24 mouse cellular contexts compared by ENCODE assay signal in genomic region chr5:30751071-30751470, GRCm38 (mm10). TPM values are rescaled to one million over a fixed set of nuclear protein-coding genes. Genes with fewer than 3 reads are reported as not detected.
A peak's percentile ranks its signal among the peaks of the same experiment; 100 is the strongest.
DNase-seq lines count a peak whose midpoint lies in the region; ATAC-seq lines count a peak whose summit lies in the region.
"Had no signal": no experiment of that assay in that cellular context is flagged by ENCODE, and none has a peak within 500 bp of the region (broad histone marks: within the 10 kb centered on the region; RNA-seq: fewer than 3 reads in every experiment).

No protein-coding gene starts in this region.

- no peak overlapping the region for H3K4me2 ChIP-seq in forebrain, embryonic 14.5 days (ENCODE audit: low read length)
- H3K4me2 ChIP-seq in forebrain, embryonic 12.5 days: no peak overlapping the region
- H3K4me2 ChIP-seq: embryonic facial prominence, embryonic 12.5 days; heart, embryonic 15.5 days; hindbrain, embryonic 15.5 days; intestine, embryonic 15.5 days had no signal

- peaks cover 87% of the 10 kb centered on the region for H3K36me3 ChIP-seq in forebrain, embryonic 14.5 days (ENCODE audit: control insufficient read depth, insufficient read depth, low read length)
- H3K36me3 ChIP-seq in forebrain, embryonic 12.5 days (replicated peaks): peaks cover 90% of the 10 kb centered on the region
- H3K36me3 ChIP-seq: embryonic facial prominence, embryonic 12.5 days; heart, embryonic 15.5 days; intestine, embryonic 15.5 days had no signal

- intact Hi-C loops in left cerebral cortex, postnatal 4 days (cut with DNase I): no loop called here

- no peaks in the 10 kb centered on the region for H3K27me3 ChIP-seq in forebrain, embryonic 14.5 days (replicated peaks; ENCODE audit: control insufficient read depth, insufficient read depth, low read length)
- H3K27me3 ChIP-seq in forebrain, embryonic 12.5 days: no peaks in the 10 kb centered on the region
- H3K27me3 ChIP-seq: embryonic facial prominence, embryonic 12.5 days; heart, embryonic 15.5 days; hindbrain, embryonic 15.5 days; intestine, embryonic 15.5 days had no signal

- no peaks in the 10 kb centered on the region for H3K9me3 ChIP-seq in forebrain, embryonic 14.5 days (replicated peaks; ENCODE audit: control insufficient read depth, low read length)
- H3K9me3 ChIP-seq in forebrain, embryonic 12.5 days: no peaks in the 10 kb centered on the region
- H3K9me3 ChIP-seq: embryonic facial prominence, embryonic 12.5 days; heart, embryonic 15.5 days; hindbrain, embryonic 15.5 days; intestine, embryonic 15.5 days had no signal

- ATAC-seq in forebrain, embryonic 14.5 days: peak; percentile 15; the same call in 1 of the 2 replicates
- ATAC-seq in forebrain, embryonic 12.5 days (ENCODE audit: low FRiP score): no peak
- ATAC-seq: intestine, embryonic 15.5 days; liver, postnatal 0 days; lung, postnatal 0 days; midbrain, embryonic 16.5 days had no signal

- H3K4me3 ChIP-seq in forebrain, embryonic 14.5 days (ENCODE audit: low read depth, low read length): no peak overlapping the region
- no peak overlapping the region for H3K4me3 ChIP-seq in forebrain, embryonic 12.5 days (replicated peaks)
- H3K4me3 ChIP-seq: embryonic facial prominence, embryonic 12.5 days; erythroblast, embryonic 14.5 days; heart, embryonic 15.5 days; hindbrain, embryonic 15.5 days; intestine, embryonic 15.5 days had no signal

- peak; percentile 38 for DNase-seq in forebrain, embryonic 14.5 days (ENCODE audit: low spot score)
- DNase-seq in left cerebral cortex, postnatal 4 days: peak; percentile 58
- no peak for DNase-seq in left cerebral cortex, adult 8-10 months (ENCODE audit: low spot score in 2 of 2)
- DNase-seq in gastrocnemius, adult 8-10 months (ENCODE audit: low spot score in 2 of 2): peak; percentile 12 to 40
- peak; percentile 32 for DNase-seq in skeletal muscle tissue, adult 2 months (ENCODE audit: low read depth, low spot score)
- DNase-seq in ovary, adult 18-20 months (ENCODE audit: low spot score): no peak
- DNase-seq: adrenal gland, postnatal 25 days; cerebellum, adult 8-10 months; heart, postnatal 4 days; kidney, adult 9 months; kidney, postnatal 14 days; liver; liver, postnatal 0 days; spleen, adult 18-20 months had no signal

- 67% methylated on average over 5 of the region's 5 CpGs for WGBS in forebrain, embryonic 14.5 days
- WGBS in forebrain, embryonic 12.5 days: 88% methylated on average over 5 of the region's 5 CpGs

- no peak overlapping the region for H3K27ac ChIP-seq in forebrain, embryonic 14.5 days (ENCODE audit: low read depth, low read length)
- H3K27ac ChIP-seq in forebrain, embryonic 12.5 days: no peak overlapping the region
- H3K27ac ChIP-seq: embryonic facial prominence, embryonic 12.5 days; heart, embryonic 15.5 days; hindbrain, embryonic 15.5 days; intestine, embryonic 15.5 days; macrophage had no signal

- H3K4me1 ChIP-seq in forebrain, embryonic 14.5 days (ENCODE audit: control insufficient read depth, insufficient read depth, low read length): peaks cover 13% of the 10 kb centered on the region
- peaks cover 8% of the 10 kb centered on the region for H3K4me1 ChIP-seq in forebrain, embryonic 12.5 days
- H3K4me1 ChIP-seq: embryonic facial prominence, embryonic 12.5 days; intestine, embryonic 15.5 days had no signal

- no peak overlapping the region for H3K9ac ChIP-seq in forebrain, embryonic 14.5 days (ENCODE audit: low read length)
- no peak overlapping the region for H3K9ac ChIP-seq in forebrain, embryonic 12.5 days
- H3K9ac ChIP-seq: embryonic facial prominence, embryonic 12.5 days; heart, embryonic 15.5 days; hindbrain, embryonic 15.5 days; intestine, embryonic 15.5 days; liver, postnatal 0 days had no signal

RNA-seq across cellular contexts. Expression of gene Dpysl5, which starts 39.7 kb away (rescaled TPM):
- 152 and 207 TPM in 2 replicates for polyA plus RNA-seq in forebrain, embryonic 14.5 days (2014; fragmentation: Nextera tagmentation; extraction: Ambion mirVana)
- polyA plus RNA-seq in forebrain, embryonic 12.5 days (2016; fragmentation: Nextera tagmentation; extraction: Ambion mirVana): 109 and 134 TPM in 2 replicates
- total RNA-seq in left cerebral cortex, postnatal 4 days (2021): 100 to 1,000 TPM; 797 to 798 TPM
- total RNA-seq in left cerebral cortex, adult 8-10 months (2022): 10 to 100 TPM; 21.3 to 28.0 (median 27.4) TPM
- total RNA-seq in gastrocnemius, adult 8-10 months (2022): 1 to 10 TPM in 3 of 4 experiments, under 1 TPM in 1; 0.97 to 1.6 (median 1.4) TPM
- total RNA-seq: neutrophil, adult 5-6 weeks had no signal
- polyA plus RNA-seq: erythroblast, embryonic 14.5 days; macrophage had no signal

Comparison
In these comparisons a context has a peak if more than half of its experiments do, and no peak if none do; other contexts are left out.
1. DNase-seq: peak in forebrain, embryonic 14.5 days (single experiment), left cerebral cortex, postnatal 4 days (single experiment), gastrocnemius, adult 8-10 months (2 of 2) and skeletal muscle tissue, adult 2 months (single experiment); none in left cerebral cortex, adult 8-10 months (0 of 2) and ovary, adult 18-20 months (single experiment).
2. RNA of gene Dpysl5, which starts 39.7 kb away (total RNA-seq): 797 to 798 TPM in left cerebral cortex, postnatal 4 days; 21.3 to 28.0 TPM in left cerebral cortex, adult 8-10 months and 0.97 to 1.6 TPM in gastrocnemius, adult 8-10 months; every median in the first group is over 10 times any median in the second.